Mouse (Mus musculus) intestine, embryonic 14.5 days (tissue): ENCODE data around the gene Gpcpd1. TPM values are rescaled to one million over a fixed set of nuclear protein-coding genes. Genes with fewer than 3 reads are reported as not detected.

Experiments
- ATAC-seq: fragments of 200-750 bp; cut with Nextera tagmentation; replicated peaks from 2 replicates; pipeline ENCODE4 v1.8.0; 2017; ENCODE audit warnings: low read depth, moderate number of reproducible peaks, moderate TSS enrichment, moderate library complexity; ENCODE audit not compliant: low FRiP score, low TSS enrichment
- DNase-seq: peaks from one replicate; pipeline ENCODE4 v3.0.0-alpha.2; 2018; ENCODE audit warnings: low spot score
- H3K27ac ChIP-seq: fragments of 300-500 bp; sonication (generic); 2 replicates; pipeline ENCODE4 v1.5.1; 2014; ENCODE audit warnings: low read depth, mild to moderate bottlenecking, control low read depth
- H3K27me3 ChIP-seq: fragments of 300-500 bp; sonication (generic); replicated peaks from 2 replicates; pipeline ENCODE4 v1.6.1; 2014; ENCODE audit warnings: low read length, control low read depth; ENCODE audit not compliant: control insufficient read depth, insufficient read depth
- H3K36me3 ChIP-seq: fragments of 300-500 bp; sonication (generic); 2 replicates; pipeline ENCODE4 v1.6.1; 2014; ENCODE audit warnings: low read length, control low read depth; ENCODE audit not compliant: control insufficient read depth, insufficient read depth
- H3K4me1 ChIP-seq: fragments of 300-500 bp; sonication (generic); replicated peaks from 2 replicates; pipeline ENCODE4 v1.6.1; 2014; ENCODE audit warnings: low read length, control low read depth, mixed read lengths; ENCODE audit not compliant: control insufficient read depth, insufficient read depth
- H3K4me2 ChIP-seq: fragments of 300-500 bp; sonication (generic); 2 replicates; pipeline ENCODE4 v1.6.1; 2014; ENCODE audit warnings: low read length
- H3K4me3 ChIP-seq: fragments of 300-500 bp; sonication (generic); 2 replicates; pipeline ENCODE4 v1.5.1; 2014; ENCODE audit warnings: low read depth, low read length, control low read depth, mixed read lengths
- H3K9ac ChIP-seq: fragments of 300-500 bp; sonication (generic); 2 replicates; pipeline ENCODE4 v1.6.1; 2014; ENCODE audit warnings: mild to moderate bottlenecking, low read length
- H3K9me3 ChIP-seq: fragments of 300-500 bp; sonication (generic); 2 replicates; pipeline ENCODE4 v1.6.1; 2016; ENCODE audit warnings: low read length, control low read depth; ENCODE audit not compliant: control insufficient read depth
- WGBS: fragments of 180-500 bp; shearing (Covaris S2); extraction: QIAGEN DNeasy Blood & Tissue Kit; methylation state at CpG from one replicate; pipeline ENCODE4 v1.1.7; 2014; 5-methylcytosine and 5-hydroxymethylcytosine counted together
- polyA plus RNA-seq: library from polyadenylated mRNA; unstranded; fragments of >200 nt; fragmentation: Nextera tagmentation; extraction: Ambion mirVana; gene quantifications from 2 replicates; pipeline ENCODE4 v1.2.1, GENCODE M21; 2014

Gene Gpcpd1
- polyA plus RNA-seq, 1 experiment from 2014 or later: 29.2 TPM

- no peak for ATAC-seq
- Histone ChIP-seq H3K4me3 (no peak overlapping the region), H3K27me3 (no peaks in the 10 kb centered on the region), H3K36me3 (peaks cover 41% of the 10 kb centered on the region), H3K9me3 (no peaks in the 10 kb centered on the region), H3K4me1 (0 out of 2 replicates have a peak, but pooled peaks cover 4% of the 10 kb centered on the region), H3K9ac (no peak overlapping the region), H3K27ac (no peak overlapping the region), H3K4me2 (no peak overlapping the region)
- DNase-seq: no peak
- WGBS: 95% methylated on average over 2 of the region's 2 CpGs
Observed at GRCm38 (mm10) chr2:132571301-132571700, 16.2 kb downstream of the Gpcpd1 start.

DNA sequence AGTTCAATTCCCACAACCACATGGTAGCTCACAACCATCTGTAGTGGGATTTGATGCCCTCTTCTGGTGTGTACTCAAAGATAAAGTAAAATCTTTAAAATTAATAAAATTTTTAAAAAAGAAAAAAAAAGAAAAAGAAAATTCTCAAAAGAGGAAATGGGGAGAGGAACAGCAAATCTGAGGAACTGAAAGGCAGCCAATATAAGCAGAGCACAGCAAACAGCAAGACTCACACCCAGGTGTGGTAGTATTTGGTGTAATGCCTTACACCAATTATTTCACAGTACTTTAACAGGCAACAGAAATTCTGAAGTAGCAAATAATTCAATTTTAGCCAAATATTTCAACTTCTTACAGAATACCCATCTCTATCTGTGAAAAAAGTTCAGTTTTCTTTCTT lies 16.7 kb downstream of the Gpcpd1 start:
- ATAC-seq (no peak), DNase-seq (no peak)
- Histone ChIP-seq H3K27me3 (no peaks in the 10 kb centered on the region), H3K9me3 (no peaks in the 10 kb centered on the region), H3K4me2 (no peak overlapping the region), H3K27ac (no peak overlapping the region), H3K4me3 (no peak overlapping the region), H3K9ac (no peak overlapping the region), H3K4me1 (0 out of 2 replicates have a peak, but pooled peaks cover 4% of the 10 kb centered on the region), H3K36me3 (peaks cover 44% of the 10 kb centered on the region)

- no peaks in the 10 kb centered on the region for H3K9me3 ChIP-seq
- no peak overlapping the region for H3K27ac ChIP-seq
- H3K4me3 ChIP-seq: no peak overlapping the region
- no peaks in the 10 kb centered on the region for H3K27me3 ChIP-seq
- H3K4me1 ChIP-seq: no peaks in the 10 kb centered on the region
- H3K36me3 ChIP-seq: peaks cover 53% of the 10 kb centered on the region
- WGBS: 97% methylated on average over 6 of the region's 6 CpGs
- no peak overlapping the region for H3K4me2 ChIP-seq
- no peak overlapping the region for H3K9ac ChIP-seq
- DNase-seq: no peak
- ATAC-seq: no peak
Observed at GRCm38 (mm10) chr2:132569686-132570085, 17.8 kb downstream of the Gpcpd1 start.

- DNase-seq: no peak
- Histone ChIP-seq H3K4me1 (no peaks in the 10 kb centered on the region), H3K36me3 (peaks cover 71% of the 10 kb centered on the region), H3K4me2 (no peak overlapping the region), H3K27me3 (no peaks in the 10 kb centered on the region), H3K27ac (no peak overlapping the region), H3K9me3 (no peaks in the 10 kb centered on the region), H3K4me3 (no peak overlapping the region), H3K9ac (no peak overlapping the region)
- WGBS: 93% methylated on average over 2 of the region's 2 CpGs
- no peak for ATAC-seq
Observed at GRCm38 (mm10) chr2:132567414-132567813, 20.1 kb downstream of the Gpcpd1 start.

DNA sequence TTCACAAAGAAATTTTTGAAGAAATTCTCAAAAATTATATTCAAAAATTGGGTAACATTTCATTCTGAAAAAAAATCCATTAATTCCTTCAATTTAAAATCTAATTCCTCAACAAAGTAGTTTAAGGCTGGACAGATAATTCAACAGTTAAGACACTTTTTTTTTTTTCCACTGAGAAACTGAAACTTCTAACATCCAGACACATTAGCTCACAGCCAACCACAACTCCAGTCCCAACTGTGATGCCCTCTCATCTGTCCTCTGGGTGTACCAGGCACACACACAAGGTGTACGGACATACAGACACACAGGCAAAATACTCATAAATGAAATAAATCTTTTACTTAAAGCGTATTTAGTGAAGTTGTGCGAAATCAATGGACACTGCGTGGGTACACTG lies 25.7 kb downstream of the Gpcpd1 start:
- H3K9ac ChIP-seq: no peak overlapping the region
- no peak for DNase-seq
- H3K9me3 ChIP-seq: no peaks in the 10 kb centered on the region
- 97% methylated on average over 4 of the region's 4 CpGs for WGBS
- H3K27ac ChIP-seq: no peak overlapping the region
- no peaks in the 10 kb centered on the region for H3K4me1 ChIP-seq
- ATAC-seq: no peak
- no peak overlapping the region for H3K4me3 ChIP-seq
- no peaks in the 10 kb centered on the region for H3K27me3 ChIP-seq
- H3K36me3 ChIP-seq: peaks cover 34% of the 10 kb centered on the region
- no peak overlapping the region for H3K4me2 ChIP-seq

- WGBS: 88% methylated on average over 1 of the region's 1 CpGs
- ATAC-seq (no peak), DNase-seq (no peak)
- peaks cover 28% of the 10 kb centered on the region for H3K36me3 ChIP-seq
- no peak overlapping the region for H3K4me3 ChIP-seq
- no peak overlapping the region for H3K9ac ChIP-seq
- H3K27me3 ChIP-seq: no peaks in the 10 kb centered on the region
- no peaks in the 10 kb centered on the region for H3K9me3 ChIP-seq
- H3K27ac ChIP-seq: no peak overlapping the region
- no peaks in the 10 kb centered on the region for H3K4me1 ChIP-seq
- no peak overlapping the region for H3K4me2 ChIP-seq
Observed at GRCm38 (mm10) chr2:132527864-132528263, 59.7 kb downstream of the Gpcpd1 start.

DNA sequence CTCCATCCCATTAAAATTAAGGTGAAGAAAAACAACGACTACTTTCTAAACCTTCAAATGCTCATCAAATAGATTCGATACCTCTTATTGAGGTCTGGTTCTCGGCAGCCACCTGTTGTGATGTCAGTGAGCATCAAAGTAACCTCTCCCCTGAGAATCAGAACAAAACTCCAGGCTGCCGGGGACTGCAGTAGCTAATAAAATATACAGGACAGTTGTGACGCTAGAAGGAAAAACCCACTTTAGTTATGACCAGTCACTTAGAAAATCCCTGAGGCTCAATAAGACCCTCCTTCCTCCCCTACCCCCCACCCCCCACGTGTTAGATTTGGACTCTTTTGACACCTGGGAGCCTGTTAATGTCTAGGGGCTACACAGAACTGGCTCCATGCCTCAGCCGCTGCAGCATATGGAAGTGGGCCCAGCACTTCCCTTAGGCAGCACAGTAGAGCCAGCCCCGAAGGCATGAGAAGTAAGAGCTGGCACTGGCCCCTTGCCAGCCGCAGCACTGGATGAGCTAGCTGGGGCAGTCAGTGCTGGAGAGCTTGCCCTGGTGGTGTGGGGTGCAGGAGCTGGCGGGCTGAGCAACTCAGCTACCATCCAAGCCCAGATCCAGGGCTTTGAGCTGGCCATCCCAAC lies 60.5 kb downstream of the Gpcpd1 start:
- H3K36me3 ChIP-seq: peaks cover 24% of the 10 kb centered on the region
- H3K4me2 ChIP-seq: no peak overlapping the region
- no peak overlapping the region for H3K27ac ChIP-seq
- H3K4me1 ChIP-seq: no peaks in the 10 kb centered on the region
- no peaks in the 10 kb centered on the region for H3K27me3 ChIP-seq
- no peak for DNase-seq
- ATAC-seq: no peak
- no peak overlapping the region for H3K4me3 ChIP-seq
- H3K9me3 ChIP-seq: no peaks in the 10 kb centered on the region
- H3K9ac ChIP-seq: no peak overlapping the region
- WGBS: 76% methylated on average over 10 of the region's 10 CpGs

DNA sequence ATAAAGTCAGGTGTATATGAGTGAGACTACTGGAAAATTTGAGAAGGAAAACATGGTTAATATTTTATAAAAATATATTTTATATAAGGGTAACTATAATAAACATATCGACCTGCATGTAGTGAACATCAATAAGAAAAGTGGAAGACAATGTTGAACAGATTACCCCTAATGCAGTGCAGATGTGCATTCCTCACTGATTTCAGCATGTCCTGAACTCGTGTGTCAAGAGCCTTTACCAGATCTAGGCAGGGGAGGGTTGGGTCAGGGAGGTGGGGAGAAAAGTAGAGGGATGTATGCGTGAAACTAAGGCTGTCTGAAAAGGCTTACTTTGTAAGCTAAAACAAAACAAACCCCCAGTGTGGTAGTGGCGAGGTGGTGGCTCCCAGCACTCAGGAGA lies 61.4 kb downstream of the Gpcpd1 start:
- H3K27ac ChIP-seq: no peak overlapping the region
- no peak for ATAC-seq
- WGBS: 71% methylated on average over 4 of the region's 4 CpGs
- no peaks in the 10 kb centered on the region for H3K27me3 ChIP-seq
- no peak overlapping the region for H3K4me2 ChIP-seq
- no peak for DNase-seq
- H3K4me3 ChIP-seq: no peak overlapping the region
- H3K4me1 ChIP-seq: no peaks in the 10 kb centered on the region
- H3K9ac ChIP-seq: no peak overlapping the region
- peaks cover 17% of the 10 kb centered on the region for H3K36me3 ChIP-seq
- H3K9me3 ChIP-seq: no peaks in the 10 kb centered on the region
